Mouse (Mus musculus) ES-E14 (cell line): ENCODE measurements around the gene Arpc2. TPM values are rescaled to one million over a fixed set of nuclear protein-coding genes. Genes with fewer than 3 reads are reported as not detected.

Experiments
- DNase-seq: peaks from one replicate; pipeline ENCODE4 v3.0.0-alpha.2; 2013; ENCODE audit warnings: low read depth, low spot score
- H3K27ac ChIP-seq: 2 replicates; pipeline ENCODE4 v1.5.1; 2012; ENCODE audit warnings: low read depth, mild to moderate bottlenecking, low read length, moderate library complexity, mixed read lengths; ENCODE audit not compliant: poor library complexity, insufficient read depth, severe bottlenecking
- H3K36me3 ChIP-seq: 2 replicates; pipeline ENCODE4 v1.6.1; 2012; ENCODE audit warnings: mild to moderate bottlenecking, low read length, moderate library complexity, mixed read lengths; ENCODE audit not compliant: control insufficient read depth, poor library complexity, insufficient read depth, severe bottlenecking
- H3K4me1 ChIP-seq, 2 experiments: fragments of 150-350 bp in 1 of 2; sonication (generic) in 1 of 2; 2 replicates each; pipeline ENCODE4 v1.6.1; 2012; ENCODE audit warnings: low read length in 2 of 2, mild to moderate bottlenecking in 1 of 2, mixed read lengths in 1 of 2; ENCODE audit not compliant: control insufficient read depth in 2 of 2, insufficient read depth in 2 of 2, poor library complexity in 1 of 2
- H3K4me3 ChIP-seq, 2 experiments: fragments of 150-350 bp in 1 of 2; sonication (generic) in 1 of 2; 2 replicates each; pipeline ENCODE4 v1.5.1; 2012; ENCODE audit warnings: low read length in 2 of 2, low read depth in 1 of 2, mild to moderate bottlenecking in 1 of 2, mixed read lengths in 1 of 2; ENCODE audit not compliant: insufficient read depth in 1 of 2, poor library complexity in 1 of 2, severe bottlenecking in 1 of 2
- H3K9ac ChIP-seq: 2 replicates; pipeline ENCODE4 v1.6.1; 2012; ENCODE audit warnings: low read depth, mild to moderate bottlenecking, low read length, mixed read lengths; ENCODE audit not compliant: poor library complexity, insufficient read depth, severe bottlenecking
- H3K9me3 ChIP-seq: fragments of 150-350 bp; sonication (generic); 2 replicates; pipeline ENCODE4 v1.6.1; 2012; ENCODE audit warnings: low read depth, mild to moderate bottlenecking, low read length; ENCODE audit not compliant: control insufficient read depth, insufficient read depth
- CHD2 ChIP-seq: IDR thresholded peaks from 2 replicates; pipeline ENCODE4 v1.6.1; 2014; ENCODE audit warnings: mild to moderate bottlenecking, low read depth, low read length, inconsistent platforms
- HCFC1 ChIP-seq: IDR thresholded peaks from 2 replicates; pipeline ENCODE4 v1.6.1; 2012; ENCODE audit warnings: low read length, inconsistent platforms, borderline replicate concordance; ENCODE audit not compliant: insufficient read depth
- MAFK ChIP-seq: IDR thresholded peaks from 2 replicates; pipeline ENCODE4 v1.6.1; 2014; ENCODE audit warnings: mild to moderate bottlenecking, low read depth, low read length, inconsistent platforms; ENCODE audit not compliant: insufficient read depth
- ZC3H11A ChIP-seq: IDR thresholded peaks from 2 replicates; pipeline ENCODE4 v1.6.1; 2012; ENCODE audit warnings: low read depth, mild to moderate bottlenecking, inconsistent platforms, low read length, borderline replicate concordance
- ZNF384 ChIP-seq: IDR thresholded peaks from 2 replicates; pipeline ENCODE4 v1.6.1; 2012; ENCODE audit warnings: low read depth, low read length, inconsistent platforms
- in situ Hi-C, 2 experiments: fragments of 600-800 bp; cut with MboI; formaldehyde crosslinking; loops; one replicate each; pipeline ENCODE4 v1.15.1; 2025; ENCODE audit warnings: low sequenced_read_pairs in 2 of 2, inconsistent platforms in 1 of 2; ENCODE audit not compliant: unreplicated experiment in 2 of 2
- total RNA-seq: library from RNA; depleted of rRNA; stranded (reverse); fragments of 300-350 nt; gene quantifications from 2 replicates; pipeline ENCODE4 v1.2.3, GENCODE M21; 2012

The Arpc2 gene
- total RNA-seq, 1 experiment = 100 TPM

DNA sequence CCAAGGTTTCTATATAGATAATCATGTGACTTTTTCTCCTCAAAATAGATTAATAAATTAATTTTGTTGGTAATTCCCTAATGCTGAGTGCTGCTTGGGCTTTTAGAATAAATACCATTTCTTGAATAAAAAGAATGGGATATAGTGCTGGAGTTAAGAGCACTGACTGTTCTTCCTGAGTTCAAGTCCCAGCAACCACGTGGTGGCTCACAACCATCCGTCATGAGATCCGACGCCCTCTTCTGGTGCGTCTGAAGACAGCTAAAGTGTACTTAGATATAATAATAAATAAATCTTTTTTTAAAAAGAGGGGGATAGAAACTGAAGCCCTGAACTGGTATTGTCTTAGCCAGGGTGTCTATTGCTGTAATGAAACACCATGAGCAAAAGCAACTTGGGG lies 32.4 kb upstream of the Arpc2 start:
- Histone ChIP-seq H3K9ac (no peak overlapping the region), H3K27ac (no peak overlapping the region), H3K9me3 (no peaks in the 10 kb centered on the region), H3K4me3 (no peak overlapping the region), H3K36me3 (no peaks in the 10 kb centered on the region), H3K4me1 (peaks cover 0 to 7% of the 10 kb centered on the region in 2 experiments; a peak in 2 of 4 replicates)
- no peak for DNase-seq
- in situ Hi-C loops = loop anchor here in 1 of 2 experiments (10.0 kb wide), 1 partner anchor 161 kb away; the partner anchor contains the start of gene Catip
- TF ChIP-seq ZNF384 (no peak), CHD2 (no peak), ZC3H11A (no peak), HCFC1 (no peak), MAFK (no peak)

DNA sequence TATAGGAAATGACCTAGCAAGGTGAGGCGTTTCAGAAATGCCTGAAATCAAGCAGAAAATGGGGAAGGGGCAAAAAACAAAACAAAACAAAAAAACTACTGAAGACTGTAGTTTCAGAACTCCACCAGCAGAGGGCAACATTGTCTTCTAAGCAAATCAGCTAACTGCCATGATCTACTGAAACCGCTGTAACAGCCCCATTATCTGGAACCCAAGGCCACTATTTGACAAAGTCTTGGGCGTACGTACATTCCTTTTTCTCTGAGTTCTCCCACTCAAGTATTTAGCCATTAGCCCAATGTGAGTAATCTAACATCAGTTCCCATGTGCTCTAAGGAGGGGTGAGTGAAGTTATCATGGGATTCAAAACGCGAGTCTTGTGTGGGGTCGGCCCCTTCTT lies 30.0 kb upstream of the Arpc2 start:
- H3K4me1 ChIP-seq = peaks cover 0 to 7% of the 10 kb centered on the region in 2 experiments; a peak in 2 of 4 replicates
- peak; percentile 61 for DNase-seq

DNA sequence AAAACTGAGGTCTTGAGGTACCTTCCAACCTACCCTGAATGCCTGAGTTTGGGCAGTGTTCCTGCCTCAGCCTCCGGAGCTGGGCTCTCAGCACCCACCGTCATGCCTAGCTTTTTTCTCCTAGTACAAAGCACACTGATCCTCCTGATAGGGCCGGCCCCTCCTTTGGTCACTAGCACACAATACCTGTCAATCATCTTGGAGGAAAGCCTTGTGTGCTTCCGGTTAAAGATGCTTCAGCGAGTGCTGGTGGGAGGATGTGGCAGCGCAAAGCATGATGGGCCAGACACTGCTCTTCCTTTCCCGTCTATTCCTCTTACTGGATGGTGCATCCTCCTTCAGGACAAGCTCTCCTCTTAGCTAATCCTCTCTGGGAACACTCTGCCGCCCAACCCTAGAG lies 29.2 kb upstream of the Arpc2 start:
- DNase-seq = no peak
- H3K36me3 ChIP-seq = no peaks in the 10 kb centered on the region
- in situ Hi-C loops = loop anchor here in 1 of 2 experiments (10.0 kb wide), 1 partner anchor 158 kb away; the partner anchor contains the start of gene Catip
- TF ChIP-seq ZC3H11A = no peak
- TF ChIP-seq CHD2 = no peak
- H3K4me3 ChIP-seq = peak overlapping the region in 1 of 2 experiments; percentile 12; a peak in 1 of 4 replicates
- no peaks in the 10 kb centered on the region for H3K9me3 ChIP-seq
- H3K9ac ChIP-seq = peak overlapping the region; percentile 22; the same call in 1 of the 2 replicates
- peaks cover 0 to 7% of the 10 kb centered on the region in 2 experiments; a peak in 2 of 4 replicates for H3K4me1 ChIP-seq
- H3K27ac ChIP-seq = no peak overlapping the region

More for the DNA sequence above, 30.0 kb upstream of the Arpc2 start:
- Histone ChIP-seq H3K36me3 (no peaks in the 10 kb centered on the region), H3K9ac (no peak overlapping the region), H3K4me3 (no peak overlapping the region), H3K9me3 (no peaks in the 10 kb centered on the region), H3K27ac (no peak overlapping the region)
- TF ChIP-seq MAFK (no peak), ZC3H11A (peak; percentile 80)
- in situ Hi-C loops = loop anchor here in 1 of 2 experiments (10.0 kb wide), 1 partner anchor 159 kb away; the partner anchor contains the start of gene Catip

- TF ChIP-seq HCFC1 = no peak
- TF ChIP-seq ZNF384 = no peak
- no peak for TF ChIP-seq MAFK
- no peak for TF ChIP-seq ZC3H11A
- TF ChIP-seq CHD2 = no peak
- Histone ChIP-seq H3K36me3 (no peaks in the 10 kb centered on the region), H3K9ac (no peak overlapping the region), H3K27ac (no peak overlapping the region), H3K4me3 (no peak overlapping the region), H3K4me1 (peaks cover 0 to 7% of the 10 kb centered on the region in 2 experiments; a peak in 2 of 4 replicates), H3K9me3 (no peaks in the 10 kb centered on the region)
- DNase-seq = no peak
- in situ Hi-C loops = loop anchor here in 1 of 2 experiments (10.0 kb wide), 1 partner anchor 157 kb away; the partner anchor contains the start of gene Catip
Measured at GRCm38 (mm10) chr1:74207906-74208305, 28.0 kb upstream of the Arpc2 start.

- Histone ChIP-seq H3K4me1 (peaks cover 0 to 7% of the 10 kb centered on the region in 2 experiments; a peak in 2 of 4 replicates), H3K4me3 (no peak overlapping the region), H3K9me3 (no peaks in the 10 kb centered on the region), H3K9ac (no peak overlapping the region), H3K27ac (no peak overlapping the region), H3K36me3 (no peaks in the 10 kb centered on the region)
- TF ChIP-seq ZNF384 (no peak), MAFK (no peak), CHD2 (no peak), HCFC1 (no peak), ZC3H11A (no peak)
- no peak for DNase-seq
- in situ Hi-C loops = loop anchor here in 1 of 2 experiments (10.0 kb wide), 1 partner anchor 156 kb away; the partner anchor contains the start of gene Catip
Measured at GRCm38 (mm10) chr1:74208941-74209340, 26.9 kb upstream of the Arpc2 start.
